Mouse (Mus musculus): Measurements from ENCODE around the gene Hax1.

- TF ChIP-seq CTCF (IDR thresholded peaks at IDR 0.05; ENCODE audit: extremely low read depth, insufficient read depth, low read length) = no peak
- no peak for TF ChIP-seq POLR2A (IDR thresholded peaks at IDR 0.05; ENCODE audit: extremely low read depth, insufficient read depth, low read length)
Measured at GRCm38 (mm10) chr3:90004091-90004796, 5.7 kb upstream of the Hax1 start.
